Mouse (Mus musculus) stomach, embryonic 16.5 days (tissue): ENCODE measurements around the gene Batf3. TPM values are rescaled to one million over a fixed set of nuclear protein-coding genes. Genes with fewer than 3 reads are reported as not detected.
"Not testable (repeated sequence)": the region's sequence is repeated elsewhere in the genome, so short reads cannot be mapped to it uniquely, and the experiment has no call there.

ENCODE experiments used
- ATAC-seq: fragments of 200-750 bp; cut with Nextera tagmentation; 2 replicates; pipeline ENCODE4 v1.8.0; 2017; ENCODE audit warnings: moderate number of reproducible peaks, moderate TSS enrichment; ENCODE audit not compliant: insufficient read depth, low FRiP score
- H3K27ac ChIP-seq: fragments of 300-500 bp; sonication (generic); 2 replicates; pipeline ENCODE4 v1.5.1; 2014; ENCODE audit warnings: low read length
- H3K27me3 ChIP-seq: fragments of 300-500 bp; sonication (generic); 2 replicates; pipeline ENCODE4 v1.6.1; 2014; ENCODE audit warnings: low read length, control low read depth, mixed read lengths; ENCODE audit not compliant: control insufficient read depth, insufficient read depth
- H3K36me3 ChIP-seq: fragments of 300-500 bp; sonication (generic); 2 replicates; pipeline ENCODE4 v1.6.1; 2014; ENCODE audit warnings: low read length; ENCODE audit not compliant: control insufficient read depth, insufficient read depth
- H3K4me1 ChIP-seq: fragments of 300-500 bp; sonication (generic); 2 replicates; pipeline ENCODE4 v1.6.1; 2014; ENCODE audit warnings: low read length, control low read depth, mixed read lengths; ENCODE audit not compliant: control insufficient read depth, insufficient read depth
- H3K4me2 ChIP-seq: fragments of 300-500 bp; sonication (generic); 2 replicates; pipeline ENCODE4 v1.6.1; 2014; ENCODE audit warnings: low read depth, low read length, mixed read lengths
- H3K4me3 ChIP-seq: fragments of 300-500 bp; sonication (generic); replicated peaks from 2 replicates; pipeline ENCODE4 v1.5.1; 2014; ENCODE audit warnings: mild to moderate bottlenecking, low read length
- H3K9ac ChIP-seq: fragments of 300-500 bp; sonication (generic); 2 replicates; pipeline ENCODE4 v1.6.1; 2014; ENCODE audit warnings: low read length
- H3K9me3 ChIP-seq: fragments of 300-500 bp; sonication (generic); replicated peaks from 2 replicates; pipeline ENCODE4 v1.6.1; 2016; ENCODE audit warnings: low read length, control low read depth; ENCODE audit not compliant: control insufficient read depth
- WGBS: fragments of 180-500 bp; shearing (Covaris S2); extraction: QIAGEN DNeasy Blood & Tissue Kit; methylation state at CpG from one replicate; pipeline ENCODE4 v1.1.7; 2014; 5-methylcytosine and 5-hydroxymethylcytosine counted together
- polyA plus RNA-seq: library from polyadenylated mRNA; unstranded; fragments of >200 nt; fragmentation: Nextera tagmentation; extraction: Ambion mirVana; gene quantifications from 2 replicates; pipeline ENCODE4 v1.2.1, GENCODE M21; 2015

The Batf3 gene
- polyA plus RNA-seq, 1 experiment from 2014 or later = 8.4 TPM

DNA sequence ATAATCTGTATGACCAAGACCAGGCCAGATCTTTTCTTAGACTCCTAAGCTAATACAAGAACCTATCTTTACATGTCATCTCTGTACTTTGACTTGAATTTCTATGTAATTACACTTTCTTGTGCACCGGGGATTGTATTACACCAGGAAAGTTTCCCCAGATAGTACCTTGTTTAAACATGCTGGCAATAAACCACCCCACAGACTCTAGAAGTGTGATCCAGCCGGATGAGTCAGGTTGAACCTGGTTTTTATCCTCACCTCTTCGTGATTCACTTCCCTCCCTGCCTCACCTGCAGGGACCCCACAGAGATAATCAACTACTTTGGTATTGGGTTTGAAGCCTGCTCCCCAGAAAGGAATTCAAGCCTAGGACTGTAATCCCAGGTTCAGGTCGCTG lies 37.8 kb downstream of the Batf3 start:
- no peaks in the 10 kb centered on the region for H3K36me3 ChIP-seq
- H3K4me3 ChIP-seq = no peak overlapping the region
- H3K27ac ChIP-seq = no peak overlapping the region
- no peak overlapping the region for H3K4me2 ChIP-seq
- H3K27me3 ChIP-seq = no peaks in the 10 kb centered on the region
- H3K9me3 ChIP-seq = no peaks in the 10 kb centered on the region
- WGBS = 45% methylated on average over 4 of the region's 4 CpGs
- H3K4me1 ChIP-seq = peaks cover 10% of the 10 kb centered on the region; the same call in 1 of the 2 replicates
- ATAC-seq = no peak
- H3K9ac ChIP-seq = no peak overlapping the region

GRCm38 (mm10) chr1:191138436-191138835 lies 40.8 kb downstream of the Batf3 start:
- no peaks in the 10 kb centered on the region for H3K27me3 ChIP-seq
- H3K9ac ChIP-seq = no peak overlapping the region
- no peak overlapping the region for H3K27ac ChIP-seq
- H3K4me2 ChIP-seq = no peak overlapping the region
- H3K9me3 ChIP-seq = no peaks in the 10 kb centered on the region
- no peak for ATAC-seq
- no peaks in the 10 kb centered on the region for H3K4me1 ChIP-seq
- WGBS = 87% methylated on average over 4 of the region's 4 CpGs
- H3K4me3 ChIP-seq = no peak overlapping the region
- no peaks in the 10 kb centered on the region for H3K36me3 ChIP-seq

DNA sequence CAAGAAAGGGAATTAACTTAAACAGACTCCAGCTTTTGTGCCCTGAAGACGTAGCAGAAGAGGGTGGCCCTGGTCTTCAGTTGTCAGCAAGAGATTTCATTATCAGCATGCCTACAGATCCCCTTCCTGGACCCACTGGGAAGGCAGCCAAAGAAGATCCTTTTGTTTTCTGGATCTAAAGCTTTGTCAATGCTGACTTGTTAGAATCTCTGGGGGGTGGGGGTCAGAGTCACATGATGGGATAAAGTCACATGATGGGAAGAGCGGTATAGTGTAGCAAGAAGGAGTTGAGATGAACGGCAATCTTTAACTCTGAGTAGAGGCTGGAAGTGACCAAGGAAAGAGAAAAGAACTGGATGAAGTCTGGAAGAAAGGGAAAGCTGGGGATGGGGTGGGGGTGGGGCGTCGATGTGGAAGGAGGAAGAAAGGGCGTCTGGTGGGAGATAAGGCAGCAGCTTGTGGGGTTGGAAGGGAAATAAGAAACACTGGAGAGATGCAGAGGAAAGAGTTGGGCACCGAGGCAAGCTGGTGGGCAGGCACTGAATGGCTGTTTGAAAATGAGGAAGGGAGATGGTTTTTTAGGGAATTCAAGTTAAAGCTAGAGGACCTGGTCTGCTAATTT lies 41.3 kb downstream of the Batf3 start:
- no peak overlapping the region for H3K4me2 ChIP-seq
- H3K27me3 ChIP-seq = no peaks in the 10 kb centered on the region
- no peaks in the 10 kb centered on the region for H3K4me1 ChIP-seq
- ATAC-seq = no peak
- no peak overlapping the region for H3K9ac ChIP-seq
- H3K9me3 ChIP-seq = no peaks in the 10 kb centered on the region
- no peak overlapping the region for H3K27ac ChIP-seq
- no peak overlapping the region for H3K4me3 ChIP-seq
- no peaks in the 10 kb centered on the region for H3K36me3 ChIP-seq
- WGBS = 50% methylated on average over 7 of the region's 7 CpGs

- no peaks in the 10 kb centered on the region for H3K9me3 ChIP-seq
- H3K27ac ChIP-seq = no peak overlapping the region
- H3K9ac ChIP-seq = no peak overlapping the region
- no peak overlapping the region for H3K4me3 ChIP-seq
- no peaks in the 10 kb centered on the region for H3K36me3 ChIP-seq
- H3K27me3 ChIP-seq = no peaks in the 10 kb centered on the region
- no peaks in the 10 kb centered on the region for H3K4me1 ChIP-seq
- WGBS = 87% methylated on average over 8 of the region's 8 CpGs
- no peak for ATAC-seq
- no peak overlapping the region for H3K4me2 ChIP-seq
These were observed 43.3 kb downstream of the Batf3 start for GRCm38 (mm10) chr1:191140983-191141382.

DNA sequence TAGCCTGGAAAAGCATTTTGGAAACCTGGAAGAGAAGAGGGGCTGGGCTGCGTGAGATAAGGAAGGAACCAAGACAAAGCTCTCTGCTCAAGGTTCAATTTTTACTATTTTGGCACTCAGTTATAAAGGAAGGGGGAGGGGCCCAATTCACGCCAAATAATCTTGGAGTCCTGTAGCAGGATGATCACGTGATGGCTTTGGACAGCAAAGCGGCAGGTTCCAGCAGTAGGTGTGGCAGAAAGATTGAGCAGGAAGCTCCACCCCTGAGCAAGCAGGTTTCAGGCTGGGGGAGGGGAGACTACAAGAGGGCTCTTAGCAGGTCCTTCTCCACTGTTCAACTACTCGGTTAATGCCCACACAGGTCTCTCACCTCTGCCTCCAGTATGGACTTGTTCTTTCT lies 51.8 kb downstream of the Batf3 start:
- not testable (repeated sequence) for H3K9ac ChIP-seq, H3K4me1 ChIP-seq, ATAC-seq, H3K27me3 ChIP-seq, H3K9me3 ChIP-seq, H3K4me2 ChIP-seq, H3K4me3 ChIP-seq, H3K36me3 ChIP-seq, H3K27ac ChIP-seq
- 82% methylated on average over 5 of the region's 5 CpGs for WGBS

GRCm38 (mm10) chr1:191150924-191151605 lies 53.4 kb downstream of the Batf3 start:
- Histone ChIP-seq H3K36me3 (no peaks in the 10 kb centered on the region), H3K4me1 (no peaks in the 10 kb centered on the region), H3K9ac (no peak overlapping the region), H3K4me3 (no peak overlapping the region), H3K9me3 (no peaks in the 10 kb centered on the region), H3K27ac (no peak overlapping the region), H3K27me3 (no peaks in the 10 kb centered on the region), H3K4me2 (no peak overlapping the region)
- ATAC-seq = no peak
- 72% methylated on average over 8 of the region's 8 CpGs for WGBS

DNA sequence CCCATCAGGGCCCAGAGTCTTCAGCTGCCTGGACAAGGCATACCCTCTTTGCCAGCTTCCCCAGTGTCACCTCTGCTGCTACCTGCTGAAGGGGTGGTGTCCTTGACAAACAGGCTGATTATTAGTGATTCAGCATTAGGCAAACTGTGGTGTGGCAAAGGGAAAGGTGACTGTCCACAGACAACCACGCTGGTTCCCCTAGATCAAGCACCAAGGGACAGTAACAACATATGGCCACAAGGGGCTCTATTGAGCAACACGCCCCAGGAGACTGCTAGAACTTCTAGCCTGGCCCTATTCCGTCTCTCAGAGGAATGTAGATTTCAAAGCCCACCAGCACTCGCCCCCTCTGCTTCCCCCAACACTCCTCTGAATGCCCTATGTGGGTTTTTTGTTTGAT lies 55.4 kb downstream of the Batf3 start:
- no peak for ATAC-seq
- Histone ChIP-seq H3K4me2 (no peak overlapping the region), H3K27me3 (no peaks in the 10 kb centered on the region), H3K27ac (no peak overlapping the region), H3K9ac (no peak overlapping the region), H3K9me3 (0 out of 2 replicates have a peak, but pooled peaks cover 11% of the 10 kb centered on the region), H3K4me1 (no peaks in the 10 kb centered on the region), H3K36me3 (no peaks in the 10 kb centered on the region), H3K4me3 (no peak overlapping the region)
- WGBS = 27% methylated on average over 4 of the region's 4 CpGs

DNA sequence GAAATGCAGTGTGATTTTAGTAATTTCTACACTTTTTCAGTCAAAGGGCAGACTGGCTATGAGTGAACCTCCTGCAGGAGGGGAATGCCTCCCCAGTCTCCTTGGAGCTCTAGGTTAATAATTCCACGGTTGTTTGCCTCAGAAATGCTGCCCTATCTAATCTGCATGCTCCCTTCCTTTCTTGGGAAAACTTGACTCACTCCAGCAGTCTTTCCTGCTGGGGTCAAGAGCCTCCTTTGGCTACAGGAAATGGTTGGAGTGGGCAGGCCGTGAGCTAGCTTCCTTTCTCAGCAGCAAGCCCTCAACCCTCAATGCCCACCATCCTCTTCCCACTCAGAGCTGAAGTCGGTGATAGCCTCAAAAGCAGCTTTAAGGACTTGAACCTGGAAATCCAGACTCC lies 56.7 kb downstream of the Batf3 start:
- no peak overlapping the region for H3K27ac ChIP-seq
- no peaks in the 10 kb centered on the region for H3K36me3 ChIP-seq
- H3K4me3 ChIP-seq = no peak overlapping the region
- no peak overlapping the region for H3K4me2 ChIP-seq
- H3K9ac ChIP-seq = no peak overlapping the region
- no peaks in the 10 kb centered on the region for H3K27me3 ChIP-seq
- H3K9me3 ChIP-seq = 0 out of 2 replicates have a peak, but pooled peaks cover 11% of the 10 kb centered on the region
- no peak for ATAC-seq
- no peaks in the 10 kb centered on the region for H3K4me1 ChIP-seq
- WGBS = 35% methylated on average over 3 of the region's 3 CpGs
